Mouse (Mus musculus): Measurements from ENCODE around the gene Olfr1322.

The Olfr1322 gene

DNA sequence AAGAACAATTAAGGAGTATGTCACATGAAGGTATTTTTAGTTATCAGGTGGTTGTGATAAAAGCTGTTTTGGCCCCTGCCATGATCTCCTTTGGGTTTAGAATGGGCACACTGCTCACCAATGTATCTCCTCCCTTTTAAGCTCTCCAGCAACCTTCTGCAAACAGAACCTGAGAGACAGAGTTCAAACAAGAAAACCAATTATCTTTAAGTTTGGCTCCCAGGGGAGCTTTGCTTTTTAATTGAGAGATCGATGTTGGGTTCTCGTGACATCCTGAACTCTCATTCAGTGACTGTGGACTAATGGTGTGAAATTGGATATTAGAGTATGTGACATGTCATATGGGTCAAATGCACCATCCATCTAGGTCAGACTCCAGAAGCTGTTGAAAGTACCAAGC, at the start of gene Olfr1322:
Olfr1322 (minus strand) TSS at position 101 of the 400 bp plus-strand sequence.
- DNase-seq, result no peak

DNA sequence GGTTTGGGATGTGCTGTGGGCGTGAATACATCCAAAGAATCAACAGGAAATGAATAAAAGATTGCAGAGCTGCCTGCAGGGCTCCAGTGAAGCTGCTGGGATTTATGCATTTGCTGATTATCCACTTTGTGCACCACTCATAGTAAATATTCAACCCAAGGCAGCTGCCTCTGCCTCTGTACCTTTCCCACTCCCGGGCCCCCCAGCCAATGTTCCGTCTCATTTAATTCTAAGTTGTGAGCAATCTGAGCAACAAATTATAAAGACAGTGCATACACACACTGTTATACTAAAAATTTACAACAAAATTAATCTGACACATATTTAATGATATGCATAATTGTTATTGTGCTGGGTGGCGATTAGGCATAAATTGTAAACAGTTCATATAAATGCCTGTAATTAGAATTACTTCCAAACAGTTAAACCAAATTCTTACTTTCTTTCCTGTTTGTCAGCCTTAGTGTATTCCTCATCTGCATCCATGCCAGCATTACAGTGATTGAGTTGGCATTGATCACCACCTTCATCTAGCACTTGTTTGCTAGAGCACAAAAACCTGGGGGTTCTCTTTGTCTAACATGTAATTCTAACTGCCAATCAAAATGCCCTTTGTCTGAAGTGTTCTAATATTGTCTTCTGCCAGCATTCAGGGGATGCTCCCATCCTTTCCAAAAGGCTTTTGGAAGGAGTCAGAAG, 13.5 kb downstream of the Olfr1322 start:
- no peak for DNase-seq

All from right cerebral cortex, postnatal 4 days (tissue).